Mouse (Mus musculus) embryonic fibroblast, embryonic 13.5 days (primary cell): Measurements from ENCODE around the gene Maz.

Experiments
- CTCF ChIP-seq: IDR thresholded peaks from 2 replicates; pipeline ENCODE4 v1.5.1; 2011; ENCODE audit warnings: mild to moderate bottlenecking, control low read depth, low read length, moderate library complexity, borderline replicate concordance; ENCODE audit not compliant: insufficient read depth
- POLR2A ChIP-seq: IDR thresholded peaks from 2 replicates; pipeline ENCODE4 v1.6.1; 2011; ENCODE audit warnings: low read depth, mild to moderate bottlenecking, control low read depth, low read length, moderate library complexity

- TF ChIP-seq CTCF: no peak
- TF ChIP-seq POLR2A: no peak
These were observed 6.3 kb downstream of the Maz start for GRCm38 (mm10) chr7:127020491-127020890.
